22 mouse cellular contexts compared by ENCODE assay signal in the genomic region with DNA sequence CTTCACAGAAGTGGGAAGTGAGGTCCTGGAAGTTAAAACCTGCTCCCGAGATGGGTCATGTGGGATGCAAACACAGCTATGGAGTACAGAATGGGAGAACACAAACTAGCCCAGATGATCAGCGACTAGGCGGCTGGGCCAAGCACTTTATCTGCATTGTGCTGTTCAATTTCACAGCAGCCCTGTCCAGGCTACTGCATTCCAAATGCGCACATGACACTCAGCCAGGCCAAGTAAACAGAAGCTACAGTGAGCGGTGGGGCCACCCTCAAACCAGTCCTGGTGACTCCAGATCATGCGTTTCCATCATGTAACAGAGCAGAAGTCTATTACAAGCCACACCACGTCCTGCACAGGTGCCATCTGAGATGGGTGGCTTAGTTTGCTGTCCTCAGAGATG.
DNase-seq lines count a peak whose midpoint lies in the region; ATAC-seq and TF ChIP-seq lines count a peak whose summit lies in the region.
"Had no signal": no experiment of that assay in that cellular context is flagged by ENCODE, and none has a peak within 500 bp of the region (broad histone marks: within the 10 kb centered on the region; RNA-seq: fewer than 3 reads in every experiment).

No protein-coding gene starts in this region.

- H3K27ac ChIP-seq in heart, embryonic 11.5 days (ENCODE audit: low read depth, low read length), result peak overlapping the region; percentile 54; the same call in 1 of the 2 replicates
- peak overlapping the region; percentile 62 for H3K27ac ChIP-seq in heart, postnatal 0 days (ENCODE audit: low read depth)
- H3K27ac ChIP-seq: embryonic facial prominence, embryonic 12.5 days; hindbrain, embryonic 10.5 days; left cerebral cortex, adult 2 months; liver, embryonic 15.5 days; midbrain, embryonic 13.5 days; stomach, embryonic 15.5 days had no signal

- H3K4me2 ChIP-seq in heart, embryonic 11.5 days, result peak overlapping the region; percentile 11; the same call in 1 of the 2 replicates
- peak overlapping the region; percentile 18; the same call in 1 of the 2 replicates for H3K4me2 ChIP-seq in heart, postnatal 0 days (ENCODE audit: low read depth, low read length)
- H3K4me2 ChIP-seq: embryonic facial prominence, embryonic 12.5 days; liver, embryonic 15.5 days; midbrain, embryonic 13.5 days; stomach, embryonic 15.5 days had no signal

- H3K9ac ChIP-seq in heart, embryonic 11.5 days (ENCODE audit: low read depth, low read length), result no peak overlapping the region
- H3K9ac ChIP-seq in heart, postnatal 0 days (replicated peaks; ENCODE audit: low read depth, low read length), result no peak overlapping the region
- H3K9ac ChIP-seq: embryonic facial prominence, embryonic 12.5 days; liver, embryonic 15.5 days; stomach, embryonic 15.5 days had no signal

- H3K4me1 ChIP-seq in heart, embryonic 11.5 days (ENCODE audit: control insufficient read depth, insufficient read depth, low read length), result peaks cover 36% of the 10 kb centered on the region
- peaks cover 57% of the 10 kb centered on the region for H3K4me1 ChIP-seq in heart, postnatal 0 days (ENCODE audit: control insufficient read depth, insufficient read depth)
- H3K4me1 ChIP-seq: embryonic facial prominence, embryonic 12.5 days; liver, embryonic 15.5 days; stomach, embryonic 15.5 days had no signal

- no peaks in the 10 kb centered on the region for H3K27me3 ChIP-seq in heart, embryonic 11.5 days (ENCODE audit: control insufficient read depth, insufficient read depth, low read length)
- H3K27me3 ChIP-seq in heart, postnatal 0 days (ENCODE audit: control insufficient read depth, insufficient read depth, low read length), result no peaks in the 10 kb centered on the region
- H3K27me3 ChIP-seq: embryonic facial prominence, embryonic 12.5 days; liver, embryonic 15.5 days; midbrain, embryonic 13.5 days; stomach, embryonic 15.5 days had no signal

- TF ChIP-seq EP300 in heart, postnatal 0 days (IDR thresholded peaks at IDR 0.05; ENCODE audit: low read depth), result peak; percentile 67

- WGBS in heart, embryonic 11.5 days (ENCODE audit: insufficient replicate concordance), result 43% methylated on average over 7 of the region's 7 CpGs
- 18% methylated on average over 7 of the region's 7 CpGs for WGBS in heart, postnatal 0 days

- no peak overlapping the region for H3K4me3 ChIP-seq in heart, embryonic 11.5 days (ENCODE audit: low read depth, low read length)
- H3K4me3 ChIP-seq in heart, postnatal 0 days (ENCODE audit: low read depth, low read length), result no peak overlapping the region
- H3K4me3 ChIP-seq: embryonic facial prominence, embryonic 12.5 days; hindbrain, embryonic 10.5 days; left cerebral cortex, adult 2 months; liver, embryonic 15.5 days; midbrain, embryonic 13.5 days; stomach, embryonic 15.5 days had no signal

- H3K9me3 ChIP-seq in heart, embryonic 11.5 days (replicated peaks; ENCODE audit: control insufficient read depth, low read length), result no peaks in the 10 kb centered on the region
- no peaks in the 10 kb centered on the region for H3K9me3 ChIP-seq in heart, postnatal 0 days (replicated peaks; ENCODE audit: control insufficient read depth, low read length)
- H3K9me3 ChIP-seq: embryonic facial prominence, embryonic 12.5 days; hindbrain, embryonic 10.5 days; liver, embryonic 15.5 days; megakaryocyte, embryonic 14.5 days; midbrain, embryonic 13.5 days; stomach, embryonic 15.5 days had no signal

- peak; percentile 98 for DNase-seq in heart, adult 11 months
- no peak for DNase-seq in heart, postnatal 25 days (ENCODE audit: low spot score)
- peak; percentile 72 to 77 for DNase-seq in heart, adult 18-20 months
- peak; percentile 72 for DNase-seq in heart, postnatal 0 days (ENCODE audit: low spot score)
- DNase-seq in adrenal gland, postnatal 14 days, result no peak
- no peak for DNase-seq in cerebellum, adult 11-12 months
- no peak for DNase-seq in frontal cortex, postnatal 25 days (ENCODE audit: low spot score in 2 of 2)
- DNase-seq: adrenal gland, postnatal 25 days; cerebellum, adult 9-10 months; gastrocnemius, postnatal 36 days; kidney, adult 11 months; layer of hippocampus, adult 9-11 months; lung, postnatal 14 days; thymus, adult 18-20 months had no signal

- peak; percentile 56; the same call in 1 of the 2 replicates for ATAC-seq in heart, embryonic 11.5 days (replicated peaks; ENCODE audit: insufficient number of reproducible peaks, low FRiP score, low TSS enrichment)
- ATAC-seq in heart, postnatal 0 days (ENCODE audit: insufficient read depth, low read depth), result peak; percentile 84
- ATAC-seq: midbrain, embryonic 13.5 days had no signal

- intact Hi-C loops in heart, postnatal 25 days (cut with DNase I), result no loop called here

- H3K36me3 ChIP-seq in heart, embryonic 11.5 days (ENCODE audit: control insufficient read depth, insufficient read depth, low read length), result no peaks in the 10 kb centered on the region
- no peaks in the 10 kb centered on the region for H3K36me3 ChIP-seq in heart, postnatal 0 days (replicated peaks; ENCODE audit: control insufficient read depth, insufficient read depth, low read length)
- H3K36me3 ChIP-seq: embryonic facial prominence, embryonic 12.5 days; hindbrain, embryonic 10.5 days; liver, embryonic 15.5 days; midbrain, embryonic 13.5 days; stomach, embryonic 15.5 days had no signal

- no peak for TF ChIP-seq CTCF in heart, postnatal 0 days (IDR thresholded peaks at IDR 0.05; ENCODE audit: low read depth)

Comparison
In these comparisons a context has a peak if more than half of its experiments do, and no peak if none do; other contexts are left out.
1. DNase-seq: peak in heart, adult 11 months (single experiment), heart, adult 18-20 months (2 of 2) and heart, postnatal 0 days (single experiment); none in heart, postnatal 25 days (single experiment), adrenal gland, postnatal 14 days (single experiment), cerebellum, adult 11-12 months (single experiment) and frontal cortex, postnatal 25 days (0 of 2).